Mouse (Mus musculus): ENCODE results near the gene Nrip2.

Gene Nrip2

GRCm38 (mm10) chr6:128397574-128398261 is 1.4 kb upstream of the Nrip2 start:
- no peak for DNase-seq (ENCODE audit: low spot score)

- peak; percentile 14 for DNase-seq (ENCODE audit: low spot score)
Measured at GRCm38 (mm10) chr6:128399421-128400185, 507 bp downstream of the Nrip2 start.

- DNase-seq (ENCODE audit: low spot score), result no peak
Measured at GRCm38 (mm10) chr6:128404708-128405107, 5.6 kb downstream of the Nrip2 start.

GRCm38 (mm10) chr6:128408544-128409125 is 9.5 kb downstream of the Nrip2 start:
- DNase-seq (ENCODE audit: low spot score), result no peak

GRCm38 (mm10) chr6:128410305-128410704 is 11.2 kb downstream of the Nrip2 start:
- DNase-seq (ENCODE audit: low spot score), result no peak

GRCm38 (mm10) chr6:128411115-128411514 is 12.0 kb downstream of the Nrip2 start:
- peak; percentile 87 for DNase-seq (ENCODE audit: low spot score)

GRCm38 (mm10) chr6:128416169-128416568 is 17.1 kb downstream of the Nrip2 start:
- DNase-seq (ENCODE audit: low spot score), result no peak

- no peak for DNase-seq (ENCODE audit: low spot score)
Measured at GRCm38 (mm10) chr6:128418076-128418475, 19.0 kb downstream of the Nrip2 start.

- no peak for DNase-seq (ENCODE audit: low spot score)
Measured at GRCm38 (mm10) chr6:128421036-128421435, 21.9 kb downstream of the Nrip2 start.

GRCm38 (mm10) chr6:128421480-128421879 is 22.4 kb downstream of the Nrip2 start:
- no peak for DNase-seq (ENCODE audit: low spot score)

- DNase-seq (ENCODE audit: low spot score), result no peak
Measured at GRCm38 (mm10) chr6:128423496-128424268, 24.6 kb downstream of the Nrip2 start.

- DNase-seq (ENCODE audit: low spot score), result peak; percentile 98
Measured at GRCm38 (mm10) chr6:128424269-128425019, 25.3 kb downstream of the Nrip2 start, which contains the start of gene Itfg2. Itfg2 (minus strand) TSS chr6:128424931.

- DNase-seq (ENCODE audit: low spot score), result no peak
Measured at GRCm38 (mm10) chr6:128425046-128425445, 25.9 kb downstream of the Nrip2 start.

GRCm38 (mm10) chr6:128427571-128427970 is 28.5 kb downstream of the Nrip2 start:
- no peak for DNase-seq (ENCODE audit: low spot score)

GRCm38 (mm10) chr6:128429300-128429699 is 30.2 kb downstream of the Nrip2 start:
- no peak for DNase-seq (ENCODE audit: low spot score)

- no peak for DNase-seq (ENCODE audit: low spot score)
Measured at GRCm38 (mm10) chr6:128429826-128430225, 30.7 kb downstream of the Nrip2 start.

- no peak for DNase-seq (ENCODE audit: low spot score)
Measured at GRCm38 (mm10) chr6:128432356-128432915, 33.3 kb downstream of the Nrip2 start.

GRCm38 (mm10) chr6:128433566-128433965 is 34.5 kb downstream of the Nrip2 start:
- DNase-seq (ENCODE audit: low spot score), result no peak

GRCm38 (mm10) chr6:128435474-128435873 is 36.4 kb downstream of the Nrip2 start:
- DNase-seq (ENCODE audit: low spot score), result no peak

- no peak for DNase-seq (ENCODE audit: low spot score)
Measured at GRCm38 (mm10) chr6:128436356-128437005, 37.4 kb downstream of the Nrip2 start.

GRCm38 (mm10) chr6:128437288-128437687 is 38.2 kb downstream of the Nrip2 start:
- DNase-seq (ENCODE audit: low spot score), result no peak

Measured in embryo, embryonic 10.5 days (tissue).